Mouse (Mus musculus): Measurements from ENCODE around the gene Kit. TPM values are rescaled to one million over a fixed set of nuclear protein-coding genes. Genes with fewer than 3 reads are reported as not detected.

The Kit gene
- polyA plus RNA-seq, 1 experiment from 2014 or later: 54.3 TPM

- Histone ChIP-seq H3K4me3 (ENCODE audit: low read length) (no peak overlapping the region), H3K4me2 (ENCODE audit: low read depth, low read length) (no peak overlapping the region), H3K36me3 (ENCODE audit: control insufficient read depth, insufficient read depth, low read length) (no peaks in the 10 kb centered on the region), H3K9ac (ENCODE audit: low read length) (no peak overlapping the region), H3K9me3 (ENCODE audit: control insufficient read depth, low read length) (no peaks in the 10 kb centered on the region), H3K4me1 (replicated peaks; ENCODE audit: control insufficient read depth, insufficient read depth, low read length) (no peaks in the 10 kb centered on the region), H3K27me3 (ENCODE audit: control insufficient read depth, insufficient read depth, low read depth, low read length) (no peaks in the 10 kb centered on the region), H3K27ac (ENCODE audit: low read length) (no peak overlapping the region)
- ATAC-seq (ENCODE audit: low read depth): no peak
- whole genome bisulfite sequencing: 83% methylated on average over 11 of the region's 11 CpGs
Measured at GRCm38 (mm10) chr5:75557636-75558035, 17.1 kb upstream of the Kit start.

- H3K9me3 ChIP-seq (ENCODE audit: control insufficient read depth, low read length): no peaks in the 10 kb centered on the region
- H3K9ac ChIP-seq (ENCODE audit: low read length): no peak overlapping the region
- no peaks in the 10 kb centered on the region for H3K4me1 ChIP-seq (replicated peaks; ENCODE audit: control insufficient read depth, insufficient read depth, low read length)
- no peak overlapping the region for H3K27ac ChIP-seq (ENCODE audit: low read length)
- H3K4me3 ChIP-seq (ENCODE audit: low read length): no peak overlapping the region
- ATAC-seq (ENCODE audit: low read depth): no peak
- 73% methylated on average over 6 of the region's 6 CpGs for WGBS
- no peaks in the 10 kb centered on the region for H3K36me3 ChIP-seq (ENCODE audit: control insufficient read depth, insufficient read depth, low read length)
- no peaks in the 10 kb centered on the region for H3K27me3 ChIP-seq (ENCODE audit: control insufficient read depth, insufficient read depth, low read depth, low read length)
- H3K4me2 ChIP-seq (ENCODE audit: low read depth, low read length): no peak overlapping the region
Measured at GRCm38 (mm10) chr5:75559291-75559690, 15.4 kb upstream of the Kit start.

GRCm38 (mm10) chr5:75561231-75561630 is 13.5 kb upstream of the Kit start:
- H3K27me3 ChIP-seq (ENCODE audit: control insufficient read depth, insufficient read depth, low read depth, low read length): no peaks in the 10 kb centered on the region
- H3K9me3 ChIP-seq (ENCODE audit: control insufficient read depth, low read length): no peaks in the 10 kb centered on the region
- no peak overlapping the region for H3K4me3 ChIP-seq (ENCODE audit: low read length)
- no peaks in the 10 kb centered on the region for H3K36me3 ChIP-seq (ENCODE audit: control insufficient read depth, insufficient read depth, low read length)
- no peaks in the 10 kb centered on the region for H3K4me1 ChIP-seq (replicated peaks; ENCODE audit: control insufficient read depth, insufficient read depth, low read length)
- H3K27ac ChIP-seq (ENCODE audit: low read length): no peak overlapping the region
- H3K9ac ChIP-seq (ENCODE audit: low read length): no peak overlapping the region
- H3K4me2 ChIP-seq (ENCODE audit: low read depth, low read length): no peak overlapping the region
- no peak for ATAC-seq (ENCODE audit: low read depth)
- WGBS: 65% methylated on average over 2 of the region's 2 CpGs

GRCm38 (mm10) chr5:75574151-75574851 is 415 bp upstream of the Kit start:
- peak overlapping the region; percentile 60 for H3K4me3 ChIP-seq (ENCODE audit: low read length)
- H3K27ac ChIP-seq (ENCODE audit: low read length): no peak overlapping the region
- H3K9me3 ChIP-seq (ENCODE audit: control insufficient read depth, low read length): no peaks in the 10 kb centered on the region
- H3K9ac ChIP-seq (ENCODE audit: low read length): peak overlapping the region; percentile 67
- no peak; the same call in 1 of the 2 replicates for ATAC-seq (ENCODE audit: low read depth)
- peak overlapping the region; percentile 97 for H3K4me2 ChIP-seq (ENCODE audit: low read depth, low read length)
- H3K27me3 ChIP-seq (ENCODE audit: control insufficient read depth, insufficient read depth, low read depth, low read length): peaks cover 26% of the 10 kb centered on the region
- 4% methylated on average over 27 of the region's 27 CpGs for WGBS
- no peaks in the 10 kb centered on the region for H3K36me3 ChIP-seq (ENCODE audit: control insufficient read depth, insufficient read depth, low read length)
- H3K4me1 ChIP-seq (replicated peaks; ENCODE audit: control insufficient read depth, insufficient read depth, low read length): peaks cover 4% of the 10 kb centered on the region; the same call in 1 of the 2 replicates

GRCm38 (mm10) chr5:75575567-75576515 is 1.1 kb downstream of the Kit start:
- WGBS: under 1% methylated on average over 53 of the region's 53 CpGs
- H3K27ac ChIP-seq (ENCODE audit: low read length): peak overlapping the region; percentile 35
- peaks cover 29% of the 10 kb centered on the region for H3K27me3 ChIP-seq (ENCODE audit: control insufficient read depth, insufficient read depth, low read depth, low read length)
- H3K4me3 ChIP-seq (ENCODE audit: low read length): peak overlapping the region; percentile 60
- H3K9ac ChIP-seq (ENCODE audit: low read length): peak overlapping the region; percentile 67
- ATAC-seq (ENCODE audit: low read depth): peak; percentile 63
- peak overlapping the region; percentile 97 for H3K4me2 ChIP-seq (ENCODE audit: low read depth, low read length)
- no peaks in the 10 kb centered on the region for H3K9me3 ChIP-seq (ENCODE audit: control insufficient read depth, low read length)
- H3K36me3 ChIP-seq (ENCODE audit: control insufficient read depth, insufficient read depth, low read length): no peaks in the 10 kb centered on the region
- H3K4me1 ChIP-seq (replicated peaks; ENCODE audit: control insufficient read depth, insufficient read depth, low read length): peaks cover 4% of the 10 kb centered on the region; the same call in 1 of the 2 replicates

- WGBS: 34% methylated on average over 6 of the region's 6 CpGs
- Histone ChIP-seq H3K9ac (ENCODE audit: low read length) (peak overlapping the region; percentile 67), H3K27ac (ENCODE audit: low read length) (no peak overlapping the region), H3K27me3 (ENCODE audit: control insufficient read depth, insufficient read depth, low read depth, low read length) (peaks cover 29% of the 10 kb centered on the region), H3K4me2 (ENCODE audit: low read depth, low read length) (peak overlapping the region; percentile 97; the same call in 1 of the 2 replicates), H3K4me3 (ENCODE audit: low read length) (peak overlapping the region; percentile 60), H3K4me1 (replicated peaks; ENCODE audit: control insufficient read depth, insufficient read depth, low read length) (peaks cover 4% of the 10 kb centered on the region; the same call in 1 of the 2 replicates), H3K36me3 (ENCODE audit: control insufficient read depth, insufficient read depth, low read length) (no peaks in the 10 kb centered on the region), H3K9me3 (ENCODE audit: control insufficient read depth, low read length) (no peaks in the 10 kb centered on the region)
- no peak for ATAC-seq (ENCODE audit: low read depth)
Measured at GRCm38 (mm10) chr5:75576741-75577140, 2.0 kb downstream of the Kit start.

GRCm38 (mm10) chr5:75578141-75578540 is 3.4 kb downstream of the Kit start:
- no peaks in the 10 kb centered on the region for H3K36me3 ChIP-seq (ENCODE audit: control insufficient read depth, insufficient read depth, low read length)
- peaks cover 4% of the 10 kb centered on the region; the same call in 1 of the 2 replicates for H3K4me1 ChIP-seq (replicated peaks; ENCODE audit: control insufficient read depth, insufficient read depth, low read length)
- ATAC-seq (ENCODE audit: low read depth): no peak
- 55% methylated on average over 7 of the region's 7 CpGs for WGBS
- peaks cover 29% of the 10 kb centered on the region for H3K27me3 ChIP-seq (ENCODE audit: control insufficient read depth, insufficient read depth, low read depth, low read length)
- no peak overlapping the region for H3K27ac ChIP-seq (ENCODE audit: low read length)
- H3K9me3 ChIP-seq (ENCODE audit: control insufficient read depth, low read length): no peaks in the 10 kb centered on the region
- H3K4me3 ChIP-seq (ENCODE audit: low read length): peak overlapping the region; percentile 60
- H3K9ac ChIP-seq (ENCODE audit: low read length): no peak overlapping the region
- peak overlapping the region; percentile 24 for H3K4me2 ChIP-seq (ENCODE audit: low read depth, low read length)

- no peak overlapping the region for H3K4me3 ChIP-seq (ENCODE audit: low read length)
- no peak for ATAC-seq (ENCODE audit: low read depth)
- peaks cover 27% of the 10 kb centered on the region for H3K27me3 ChIP-seq (ENCODE audit: control insufficient read depth, insufficient read depth, low read depth, low read length)
- WGBS: 81% methylated on average over 5 of the region's 5 CpGs
- no peak overlapping the region for H3K27ac ChIP-seq (ENCODE audit: low read length)
- H3K9ac ChIP-seq (ENCODE audit: low read length): no peak overlapping the region
- H3K4me2 ChIP-seq (ENCODE audit: low read depth, low read length): peak overlapping the region; percentile 24
- no peaks in the 10 kb centered on the region for H3K9me3 ChIP-seq (ENCODE audit: control insufficient read depth, low read length)
- peaks cover 4% of the 10 kb centered on the region; the same call in 1 of the 2 replicates for H3K4me1 ChIP-seq (replicated peaks; ENCODE audit: control insufficient read depth, insufficient read depth, low read length)
- H3K36me3 ChIP-seq (ENCODE audit: control insufficient read depth, insufficient read depth, low read length): no peaks in the 10 kb centered on the region
Measured at GRCm38 (mm10) chr5:75579244-75579643, 4.5 kb downstream of the Kit start.

Data from lung, embryonic 16.5 days (tissue).